Mouse (Mus musculus) midbrain, embryonic 16.5 days (tissue): ENCODE measurements around the gene Nccrp1. TPM values are rescaled to one million over a fixed set of nuclear protein-coding genes. Genes with fewer than 3 reads are reported as not detected.
A peak's percentile ranks its signal among the peaks of the same experiment; 100 is the strongest.

Source experiments
- ATAC-seq: fragments of 200-750 bp; cut with Nextera tagmentation; 2 replicates; pipeline ENCODE4 v1.8.0; 2017; ENCODE audit warnings: moderate TSS enrichment
- H3K27ac ChIP-seq: fragments of 300-500 bp; sonication (generic); 2 replicates; pipeline ENCODE4 v1.5.1; 2014; ENCODE audit warnings: mild to moderate bottlenecking, low read length, mixed read lengths
- H3K27me3 ChIP-seq: fragments of 300-500 bp; sonication (generic); 2 replicates; pipeline ENCODE4 v1.6.1; 2014; ENCODE audit warnings: low read depth, low read length, mixed read lengths; ENCODE audit not compliant: control insufficient read depth, insufficient read depth
- H3K36me3 ChIP-seq: fragments of 300-500 bp; sonication (generic); 2 replicates; pipeline ENCODE4 v1.6.1; 2014; ENCODE audit warnings: mild to moderate bottlenecking, low read length, moderate library complexity, mixed read lengths; ENCODE audit not compliant: control insufficient read depth, insufficient read depth
- H3K4me1 ChIP-seq: fragments of 300-500 bp; sonication (generic); 2 replicates; pipeline ENCODE4 v1.6.1; 2014; ENCODE audit warnings: mild to moderate bottlenecking, low read length, mixed read lengths; ENCODE audit not compliant: control insufficient read depth, insufficient read depth
- H3K4me2 ChIP-seq: fragments of 300-500 bp; sonication (generic); 2 replicates; pipeline ENCODE4 v1.6.1; 2014; ENCODE audit warnings: mild to moderate bottlenecking, low read length, mixed read lengths
- H3K4me3 ChIP-seq: fragments of 300-500 bp; sonication (generic); 2 replicates; pipeline ENCODE4 v1.5.1; 2014; ENCODE audit warnings: low read depth, mild to moderate bottlenecking, low read length, moderate library complexity, mixed read lengths
- H3K9ac ChIP-seq: fragments of 300-500 bp; sonication (generic); 2 replicates; pipeline ENCODE4 v1.6.1; 2014; ENCODE audit warnings: low read depth, low read length, mixed read lengths
- H3K9me3 ChIP-seq: fragments of 300-500 bp; sonication (generic); replicated peaks from 2 replicates; pipeline ENCODE4 v1.6.1; 2014; ENCODE audit warnings: mild to moderate bottlenecking, low read length, mixed read lengths; ENCODE audit not compliant: control insufficient read depth, poor library complexity, severe bottlenecking
- WGBS: fragments of 180-500 bp; shearing (Covaris S2); extraction: QIAGEN DNeasy Blood & Tissue Kit; methylation state at CpG from one replicate; pipeline ENCODE4 v1.1.7; 2014; 5-methylcytosine and 5-hydroxymethylcytosine counted together
- polyA plus RNA-seq: library from polyadenylated mRNA; unstranded; fragments of >200 nt; fragmentation: Nextera tagmentation; extraction: Ambion mirVana; gene quantifications from 2 replicates; pipeline ENCODE4 v1.2.1, GENCODE M21; 2015

Nccrp1 gene
- polyA plus RNA-seq, 1 experiment from 2014 or later, result 0.15 TPM

DNA sequence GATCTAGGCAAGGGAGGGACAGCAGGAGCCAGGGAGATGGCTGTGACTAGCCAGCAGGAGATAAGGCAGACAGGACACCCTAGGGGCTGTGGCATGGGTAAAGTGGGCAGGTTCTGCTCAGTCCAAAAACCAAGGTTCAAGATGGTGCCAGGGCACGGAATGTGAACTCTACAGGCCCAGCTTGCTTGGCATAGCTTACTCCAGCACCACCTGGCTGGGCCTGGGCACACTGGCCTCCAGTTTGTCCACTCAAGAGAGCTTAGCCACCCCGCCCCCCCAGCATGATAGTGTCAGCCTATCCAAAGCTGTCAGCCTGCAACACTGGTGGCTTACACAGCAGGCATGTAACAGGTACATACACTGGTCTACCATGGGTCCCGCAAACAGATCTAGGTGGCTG, 26.2 kb upstream of the Nccrp1 start:
- WGBS, result 98% methylated on average over 3 of the region's 3 CpGs

GRCm38 (mm10) chr7:28572689-28573088, 25.6 kb upstream of the Nccrp1 start:
- Histone ChIP-seq H3K4me2 (no peak overlapping the region), H3K27me3 (no peaks in the 10 kb centered on the region), H3K4me3 (no peak overlapping the region), H3K36me3 (peaks cover 2% of the 10 kb centered on the region; the same call in 1 of the 2 replicates), H3K4me1 (no peaks in the 10 kb centered on the region), H3K27ac (no peak overlapping the region), H3K9me3 (no peaks in the 10 kb centered on the region), H3K9ac (no peak overlapping the region)
- no peak for ATAC-seq
- WGBS, result 95% methylated on average over 5 of the region's 5 CpGs

More for the DNA sequence above, 26.2 kb upstream of the Nccrp1 start:
- H3K9me3 ChIP-seq, result no peaks in the 10 kb centered on the region
- no peak overlapping the region for H3K4me2 ChIP-seq
- H3K27me3 ChIP-seq, result no peaks in the 10 kb centered on the region
- ATAC-seq, result no peak
- H3K4me1 ChIP-seq, result no peaks in the 10 kb centered on the region
- no peak overlapping the region for H3K27ac ChIP-seq
- H3K36me3 ChIP-seq, result no peaks in the 10 kb centered on the region; the same call in 1 of the 2 replicates
- H3K9ac ChIP-seq, result no peak overlapping the region
- H3K4me3 ChIP-seq, result no peak overlapping the region

DNA sequence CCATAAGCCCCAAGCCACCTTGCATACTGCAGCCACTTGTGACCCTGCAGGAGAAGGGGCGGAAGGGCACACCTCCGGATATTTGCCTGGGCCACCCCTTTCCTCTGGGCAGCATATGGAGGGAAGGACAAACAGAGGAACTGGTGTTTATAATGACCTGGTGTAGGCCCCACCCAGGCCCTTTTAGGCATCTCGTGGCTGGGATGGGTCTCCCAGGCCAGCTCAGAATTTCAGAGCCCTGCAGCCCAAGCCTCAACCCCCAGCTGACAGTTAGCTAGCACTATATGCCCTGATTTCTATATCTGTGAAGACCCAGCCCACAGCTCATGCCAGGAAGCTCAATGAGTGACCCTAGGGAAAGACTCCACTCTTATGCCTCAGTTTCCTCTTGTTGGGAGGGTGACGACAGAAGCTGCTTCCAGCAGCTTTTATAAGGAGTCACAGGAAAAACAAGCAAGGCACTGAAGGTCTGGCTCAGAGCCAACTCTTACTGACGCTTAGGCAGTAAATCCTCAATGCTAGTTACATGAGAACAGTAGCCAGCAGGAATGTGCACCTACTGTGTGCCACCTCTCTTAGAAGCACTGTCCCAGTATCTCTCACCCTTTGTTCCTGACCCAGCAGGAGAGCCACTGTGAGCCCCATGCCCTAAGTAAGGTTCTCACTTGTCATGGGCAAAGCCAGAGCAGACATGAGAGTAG, 24.1 kb upstream of the Nccrp1 start:
- WGBS, result 56% methylated on average over 5 of the region's 5 CpGs
- Histone ChIP-seq H3K36me3 (peaks cover 7% of the 10 kb centered on the region), H3K9me3 (no peaks in the 10 kb centered on the region), H3K4me2 (no peak overlapping the region), H3K27ac (no peak overlapping the region), H3K9ac (no peak overlapping the region), H3K27me3 (no peaks in the 10 kb centered on the region), H3K4me3 (no peak overlapping the region), H3K4me1 (no peaks in the 10 kb centered on the region)
- ATAC-seq, result no peak

GRCm38 (mm10) chr7:28570291-28570981, 23.4 kb upstream of the Nccrp1 start:
- Histone ChIP-seq H3K36me3 (peaks cover 7% of the 10 kb centered on the region), H3K9ac (no peak overlapping the region)
- ATAC-seq, result no peak

DNA sequence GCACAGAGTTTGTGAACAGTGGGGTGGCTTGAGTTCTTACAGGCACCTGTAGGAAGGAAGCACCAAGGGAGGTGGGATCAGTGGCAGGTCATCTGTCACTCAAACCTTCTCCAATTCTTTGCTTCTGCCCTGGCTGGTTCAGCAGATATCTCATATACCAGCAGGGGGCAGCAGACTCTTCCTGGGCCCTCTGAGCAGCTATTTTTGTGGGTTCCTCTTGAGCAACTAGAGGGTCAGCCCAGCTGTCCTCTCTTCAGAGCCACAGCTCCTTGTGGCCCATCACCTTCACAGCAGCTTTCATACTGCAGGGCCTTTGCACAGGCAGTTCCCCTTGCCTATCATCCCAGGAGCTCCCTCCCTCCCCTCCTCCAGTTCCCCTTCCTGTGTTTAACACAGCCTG, 21.2 kb upstream of the Nccrp1 start:
- no peak overlapping the region for H3K4me2 ChIP-seq
- H3K4me1 ChIP-seq, result no peaks in the 10 kb centered on the region
- H3K27ac ChIP-seq, result no peak overlapping the region
- H3K9ac ChIP-seq, result no peak overlapping the region
- no peak for ATAC-seq
- no peaks in the 10 kb centered on the region for H3K27me3 ChIP-seq
- H3K9me3 ChIP-seq, result no peaks in the 10 kb centered on the region
- H3K4me3 ChIP-seq, result no peak overlapping the region
- peaks cover 15% of the 10 kb centered on the region for H3K36me3 ChIP-seq

More at GRCm38 (mm10) chr7:28570291-28570981, 23.4 kb upstream of the Nccrp1 start:
- H3K4me1 ChIP-seq, result no peaks in the 10 kb centered on the region
- peak overlapping the region; percentile 39; the same call in 1 of the 2 replicates for H3K27ac ChIP-seq
- H3K27me3 ChIP-seq, result no peaks in the 10 kb centered on the region
- H3K4me3 ChIP-seq, result no peak overlapping the region
- H3K4me2 ChIP-seq, result no peak overlapping the region
- WGBS, result 77% methylated on average over 12 of the region's 12 CpGs
- H3K9me3 ChIP-seq, result no peaks in the 10 kb centered on the region

DNA sequence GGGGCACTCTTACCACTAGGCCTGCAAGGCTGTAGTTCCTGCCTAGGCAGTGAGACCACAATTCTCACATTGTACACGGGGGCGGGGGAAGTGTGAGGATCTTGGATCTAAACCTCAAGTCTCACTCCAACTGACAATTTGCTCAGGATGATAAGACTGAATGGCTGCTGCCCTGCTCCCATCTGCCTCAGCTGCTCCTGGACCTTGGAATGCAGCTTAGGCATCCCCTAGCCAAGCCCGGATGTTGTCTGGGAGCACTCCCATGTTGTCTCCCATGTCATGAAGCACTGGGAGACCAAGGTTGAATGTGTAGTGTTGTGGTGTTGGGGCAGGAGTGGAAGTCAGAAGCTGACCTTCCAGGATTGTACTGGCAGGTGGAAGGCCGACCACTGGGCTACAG, 20.5 kb upstream of the Nccrp1 start:
- Histone ChIP-seq H3K27ac (no peak overlapping the region), H3K9me3 (no peaks in the 10 kb centered on the region), H3K36me3 (peaks cover 15% of the 10 kb centered on the region), H3K4me2 (no peak overlapping the region), H3K9ac (no peak overlapping the region), H3K4me3 (no peak overlapping the region), H3K27me3 (no peaks in the 10 kb centered on the region), H3K4me1 (no peaks in the 10 kb centered on the region)
- no peak for ATAC-seq
- WGBS, result 91% methylated on average over 4 of the region's 4 CpGs

DNA sequence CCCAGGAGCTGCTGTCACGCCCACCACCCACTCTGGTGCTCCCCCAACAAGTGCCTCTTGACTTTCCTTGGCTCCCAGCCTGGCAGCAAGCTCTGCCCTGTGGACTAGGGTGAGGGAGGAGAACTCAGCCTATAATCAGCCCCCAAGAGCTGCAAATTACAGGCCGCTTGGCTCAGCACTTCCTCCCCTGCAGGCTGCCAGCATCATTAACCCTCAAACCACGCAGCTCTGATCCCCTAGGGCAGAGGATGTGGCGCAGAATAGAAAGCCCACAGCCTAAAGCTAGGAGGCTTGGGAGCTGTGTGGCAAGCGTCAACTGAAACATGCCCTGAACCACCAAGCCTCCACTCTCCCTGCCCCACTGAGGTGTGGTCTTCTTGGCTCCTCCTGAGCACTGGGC, 18.4 kb upstream of the Nccrp1 start:
- H3K9me3 ChIP-seq, result no peaks in the 10 kb centered on the region
- peaks cover 15% of the 10 kb centered on the region for H3K36me3 ChIP-seq
- no peak for ATAC-seq
- H3K27me3 ChIP-seq, result no peaks in the 10 kb centered on the region
- no peak overlapping the region for H3K4me3 ChIP-seq
- WGBS, result 76% methylated on average over 5 of the region's 5 CpGs
- no peak overlapping the region for H3K9ac ChIP-seq
- H3K27ac ChIP-seq, result no peak overlapping the region
- H3K4me2 ChIP-seq, result no peak overlapping the region
- no peaks in the 10 kb centered on the region for H3K4me1 ChIP-seq

DNA sequence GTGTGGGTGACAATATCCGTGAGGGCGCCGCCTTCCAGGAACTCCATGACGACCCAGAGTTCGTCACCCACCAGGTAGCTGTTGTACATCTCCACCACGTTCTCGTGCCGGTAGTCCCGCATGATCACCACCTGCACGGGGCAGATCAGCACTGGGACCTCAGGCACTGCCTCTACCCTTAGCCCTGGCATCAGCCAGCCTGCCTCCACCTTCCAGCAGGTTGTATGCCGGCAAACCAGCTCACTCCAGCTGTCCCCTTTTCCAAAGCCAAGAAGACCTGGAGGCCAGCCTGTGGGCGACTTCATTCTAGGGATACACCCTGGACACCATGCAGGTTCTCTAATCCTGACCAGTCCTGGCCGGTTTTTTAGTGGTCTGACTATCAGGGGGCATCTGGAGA, 15.9 kb upstream of the Nccrp1 start:
- Histone ChIP-seq H3K4me3 (no peak overlapping the region), H3K27ac (no peak overlapping the region), H3K9me3 (no peaks in the 10 kb centered on the region), H3K27me3 (no peaks in the 10 kb centered on the region), H3K36me3 (peaks cover 22% of the 10 kb centered on the region), H3K9ac (no peak overlapping the region), H3K4me2 (no peak overlapping the region), H3K4me1 (no peaks in the 10 kb centered on the region)
- WGBS, result 96% methylated on average over 13 of the region's 13 CpGs
- ATAC-seq, result no peak

- no peaks in the 10 kb centered on the region for H3K4me1 ChIP-seq
- no peaks in the 10 kb centered on the region for H3K9me3 ChIP-seq
- H3K27me3 ChIP-seq, result no peaks in the 10 kb centered on the region
- H3K9ac ChIP-seq, result no peak overlapping the region
- H3K4me2 ChIP-seq, result no peak overlapping the region
- H3K36me3 ChIP-seq, result peaks cover 16% of the 10 kb centered on the region
- H3K4me3 ChIP-seq, result no peak overlapping the region
- H3K27ac ChIP-seq, result no peak overlapping the region
- 91% methylated on average over 13 of the region's 13 CpGs for whole genome bisulfite sequencing
- no peak for ATAC-seq
Observed at GRCm38 (mm10) chr7:28562371-28562770, 15.3 kb upstream of the Nccrp1 start.
